Mouse (Mus musculus) kidney, adult 8-10 months (tissue): ENCODE measurements around the gene Efhd1.

ENCODE experiments used
- DNase-seq, 2 experiments: peaks; one replicate each; pipeline ENCODE4 v3.0.0; 2022

Gene Efhd1

GRCm38 (mm10) chr1:87270641-87271467 lies 6.7 kb downstream of the Efhd1 start:
- DNase-seq: no peak

GRCm38 (mm10) chr1:87271596-87271995 lies 7.4 kb downstream of the Efhd1 start:
- no peak for DNase-seq

- no peak for DNase-seq
Observed at GRCm38 (mm10) chr1:87272462-87272861, 8.3 kb downstream of the Efhd1 start.

- DNase-seq: no peak
Observed at GRCm38 (mm10) chr1:87273514-87273942, 9.4 kb downstream of the Efhd1 start.

GRCm38 (mm10) chr1:87274134-87274533 lies 10.0 kb downstream of the Efhd1 start:
- no peak for DNase-seq

- DNase-seq: peak; percentile 68 to 78
Observed at GRCm38 (mm10) chr1:87275151-87275550, 11.0 kb downstream of the Efhd1 start.

GRCm38 (mm10) chr1:87276056-87276455 lies 11.9 kb downstream of the Efhd1 start:
- no peak for DNase-seq

GRCm38 (mm10) chr1:87280281-87280680 lies 16.1 kb downstream of the Efhd1 start:
- no peak for DNase-seq

GRCm38 (mm10) chr1:87281599-87282412 lies 17.6 kb downstream of the Efhd1 start:
- DNase-seq: no peak

GRCm38 (mm10) chr1:87282413-87282788 lies 18.2 kb downstream of the Efhd1 start:
- no peak for DNase-seq

- DNase-seq: peak in 1 of 2 experiments; percentile 52
Observed at GRCm38 (mm10) chr1:87283410-87283960, 19.3 kb downstream of the Efhd1 start.

GRCm38 (mm10) chr1:87287105-87287504 lies 22.9 kb downstream of the Efhd1 start:
- DNase-seq: no peak

GRCm38 (mm10) chr1:87291416-87291815 lies 27.3 kb downstream of the Efhd1 start:
- DNase-seq: no peak

- peak; percentile 70 to 77 for DNase-seq
Observed at GRCm38 (mm10) chr1:87292420-87293190, 28.4 kb downstream of the Efhd1 start.

- DNase-seq: peak; percentile 49 to 66
Observed at GRCm38 (mm10) chr1:87294063-87294710, 30.0 kb downstream of the Efhd1 start.

- DNase-seq: no peak
Observed at GRCm38 (mm10) chr1:87294951-87295350, 30.8 kb downstream of the Efhd1 start.

GRCm38 (mm10) chr1:87297346-87297925 lies 33.3 kb downstream of the Efhd1 start:
- no peak for DNase-seq

GRCm38 (mm10) chr1:87300360-87301286 lies 36.5 kb downstream of the Efhd1 start:
- DNase-seq: no peak

GRCm38 (mm10) chr1:87301971-87302370 lies 37.8 kb downstream of the Efhd1 start:
- DNase-seq: no peak

- no peak for DNase-seq
Observed at GRCm38 (mm10) chr1:87308952-87309351, 44.8 kb downstream of the Efhd1 start.

- DNase-seq: peak in 1 of 2 experiments; percentile 51
Observed at GRCm38 (mm10) chr1:87309621-87310020, 45.5 kb downstream of the Efhd1 start.
